Mouse (Mus musculus) E14TG2a.4 (cell line): Measurements from ENCODE around the gene Ldlrad3.

Source experiments
- CTCF ChIP-seq: conservative IDR thresholded peaks from 2 replicates; pipeline ENCODE4 v1.5.1; 2014; ENCODE audit warnings: low read length
- NANOG ChIP-seq: IDR thresholded peaks from 2 replicates; pipeline ENCODE4 v1.6.1; 2014; ENCODE audit warnings: borderline replicate concordance, low read length, mixed read lengths
- POU5F1 ChIP-seq: IDR thresholded peaks from 2 replicates; pipeline ENCODE4 v1.6.1; 2014; ENCODE audit warnings: low read length, borderline replicate concordance

GRCm38 (mm10) chr2:102181459-102181858 lies 4.7 kb downstream of the Ldlrad3 start:
- TF ChIP-seq CTCF (no peak), NANOG (no peak), POU5F1 (no peak)
